Mouse (Mus musculus) adipocyte (in vitro differentiated cells): Measurements from ENCODE around the gene Ccn5.

ENCODE experiments used
- DNase-seq: peaks from one replicate; pipeline ENCODE4 v3.0.0-alpha.2; 2016; ENCODE audit warnings: low spot score

The Ccn5 gene

GRCm38 (mm10) chr2:163820607-163821006 is at the start of gene Ccn5:
Gene Ccn5, plus strand, starts transcription at chr2:163820861.
- peak; percentile 97 for DNase-seq

- no peak for DNase-seq
Observed at GRCm38 (mm10) chr2:163776661-163777060, 44.0 kb upstream of the Ccn5 start.

- no peak for DNase-seq
Observed at GRCm38 (mm10) chr2:163777061-163777460, 43.6 kb upstream of the Ccn5 start.

GRCm38 (mm10) chr2:163778896-163779295 is 41.8 kb upstream of the Ccn5 start:
- DNase-seq, result no peak

- no peak for DNase-seq
Observed at GRCm38 (mm10) chr2:163783368-163783767, 37.3 kb upstream of the Ccn5 start.

- DNase-seq, result no peak
Observed at GRCm38 (mm10) chr2:163783901-163784300, 36.8 kb upstream of the Ccn5 start.

- no peak for DNase-seq
Observed at GRCm38 (mm10) chr2:163787086-163787485, 33.6 kb upstream of the Ccn5 start.

- peak; percentile 89 for DNase-seq
Observed at GRCm38 (mm10) chr2:163787709-163788108, 33.0 kb upstream of the Ccn5 start.

- DNase-seq, result peak; percentile 93
Observed at GRCm38 (mm10) chr2:163788484-163788883, 32.2 kb upstream of the Ccn5 start.

GRCm38 (mm10) chr2:163798411-163798810 is 22.2 kb upstream of the Ccn5 start:
- peak; percentile 92 for DNase-seq

GRCm38 (mm10) chr2:163800832-163801231 is 19.8 kb upstream of the Ccn5 start:
- DNase-seq, result peak; percentile 78

- DNase-seq, result no peak
Observed at GRCm38 (mm10) chr2:163801406-163801805, 19.3 kb upstream of the Ccn5 start.

GRCm38 (mm10) chr2:163803838-163804237 is 16.8 kb upstream of the Ccn5 start:
- DNase-seq, result no peak

GRCm38 (mm10) chr2:163809166-163809565 is 11.5 kb upstream of the Ccn5 start:
- no peak for DNase-seq

- DNase-seq, result no peak
Observed at GRCm38 (mm10) chr2:163809704-163810103, 11.0 kb upstream of the Ccn5 start.

GRCm38 (mm10) chr2:163813077-163813476 is 7.6 kb upstream of the Ccn5 start:
- no peak for DNase-seq

- DNase-seq, result no peak
Observed at GRCm38 (mm10) chr2:163814739-163815465, 5.8 kb upstream of the Ccn5 start.

- peak; percentile 72 for DNase-seq
Observed at GRCm38 (mm10) chr2:163823248-163823647, 2.6 kb downstream of the Ccn5 start.

- DNase-seq, result no peak
Observed at GRCm38 (mm10) chr2:163823771-163824170, 3.1 kb downstream of the Ccn5 start.

- DNase-seq, result peak; percentile 62
Observed at GRCm38 (mm10) chr2:163825861-163826260, 5.2 kb downstream of the Ccn5 start.

GRCm38 (mm10) chr2:163826494-163826893 is 5.8 kb downstream of the Ccn5 start:
- DNase-seq, result peak; percentile 67

GRCm38 (mm10) chr2:163831163-163831562 is 10.5 kb downstream of the Ccn5 start:
- DNase-seq, result no peak

- peak; percentile 91 for DNase-seq
Observed at GRCm38 (mm10) chr2:163838043-163838442, 17.4 kb downstream of the Ccn5 start.

GRCm38 (mm10) chr2:163839519-163839918 is 18.9 kb downstream of the Ccn5 start:
- peak; percentile 95 for DNase-seq
